Mouse (Mus musculus) liver, postnatal 0 days (tissue): Measurements from ENCODE around the gene Rbbp6. TPM values are rescaled to one million over a fixed set of nuclear protein-coding genes. Genes with fewer than 3 reads are reported as not detected.

ENCODE experiments used
- ATAC-seq: fragments of 200-750 bp; cut with Nextera tagmentation; 2 replicates; pipeline ENCODE4 v1.8.0; 2017; ENCODE audit warnings: mild to moderate bottlenecking, moderate library complexity
- DNase-seq: peaks from one replicate; pipeline ENCODE4 v3.0.0-alpha.2; 2016
- H3K27ac ChIP-seq: fragments of 300-500 bp; sonication (generic); 2 replicates; pipeline ENCODE4 v1.5.1; 2014; ENCODE audit warnings: antibody characterized with exemption, moderate library complexity, mild to moderate bottlenecking, low read depth
- H3K27me3 ChIP-seq: fragments of 300-500 bp; sonication (generic); 2 replicates; pipeline ENCODE4 v1.6.1; 2014; ENCODE audit warnings: low read length, control low read depth, mixed read lengths; ENCODE audit not compliant: insufficient read depth
- H3K36me3 ChIP-seq: fragments of 300-500 bp; sonication (generic); replicated peaks from 2 replicates; pipeline ENCODE4 v1.6.1; 2014; ENCODE audit warnings: mild to moderate bottlenecking, control low read depth, low read length, moderate library complexity, mixed read lengths; ENCODE audit not compliant: insufficient read depth
- H3K4me1 ChIP-seq: fragments of 300-500 bp; sonication (generic); 2 replicates; pipeline ENCODE4 v1.6.1; 2014; ENCODE audit warnings: antibody characterized with exemption, mild to moderate bottlenecking, control low read depth; ENCODE audit not compliant: insufficient read depth
- H3K4me2 ChIP-seq: fragments of 300-500 bp; sonication (generic); 2 replicates; pipeline ENCODE4 v1.6.1; 2014; ENCODE audit warnings: low read depth, mild to moderate bottlenecking, low read length, moderate library complexity, mixed read lengths
- H3K4me3 ChIP-seq: fragments of 300-500 bp; sonication (generic); 2 replicates; pipeline ENCODE4 v1.5.1; 2014; ENCODE audit warnings: low read depth, low read length
- H3K9ac ChIP-seq: fragments of 300-500 bp; sonication (generic); replicated peaks from 2 replicates; pipeline ENCODE4 v1.6.1; 2014; ENCODE audit warnings: mild to moderate bottlenecking, moderate library complexity
- H3K9me3 ChIP-seq: fragments of 300-500 bp; sonication (generic); 2 replicates; pipeline ENCODE4 v1.6.1; 2016; ENCODE audit warnings: mild to moderate bottlenecking, control low read depth, low read length, mixed read lengths
- CTCF ChIP-seq: sonication (generic); IDR thresholded peaks from 2 replicates; pipeline ENCODE4 v1.5.1; 2016; ENCODE audit warnings: antibody characterized with exemption, low read depth
- EP300 ChIP-seq: IDR thresholded peaks from 2 replicates; pipeline ENCODE4 v1.6.1; 2016; ENCODE audit warnings: antibody characterized with exemption, low read depth, mild to moderate bottlenecking
- WGBS: fragments of 180-500 bp; shearing (Covaris S2); extraction: QIAGEN DNeasy Blood & Tissue Kit; methylation state at CpG from one replicate; pipeline ENCODE4 v1.1.7; 2014; ENCODE audit not compliant: insufficient replicate concordance; 5-methylcytosine and 5-hydroxymethylcytosine counted together
- polyA plus RNA-seq: library from polyadenylated mRNA; unstranded; fragments of >200 nt; fragmentation: Nextera tagmentation; extraction: Ambion mirVana; gene quantifications from 2 replicates; pipeline ENCODE4 v1.2.1, GENCODE M21; 2015

Gene Rbbp6
- polyA plus RNA-seq, 1 experiment from 2014 or later: 7.8 TPM

DNA sequence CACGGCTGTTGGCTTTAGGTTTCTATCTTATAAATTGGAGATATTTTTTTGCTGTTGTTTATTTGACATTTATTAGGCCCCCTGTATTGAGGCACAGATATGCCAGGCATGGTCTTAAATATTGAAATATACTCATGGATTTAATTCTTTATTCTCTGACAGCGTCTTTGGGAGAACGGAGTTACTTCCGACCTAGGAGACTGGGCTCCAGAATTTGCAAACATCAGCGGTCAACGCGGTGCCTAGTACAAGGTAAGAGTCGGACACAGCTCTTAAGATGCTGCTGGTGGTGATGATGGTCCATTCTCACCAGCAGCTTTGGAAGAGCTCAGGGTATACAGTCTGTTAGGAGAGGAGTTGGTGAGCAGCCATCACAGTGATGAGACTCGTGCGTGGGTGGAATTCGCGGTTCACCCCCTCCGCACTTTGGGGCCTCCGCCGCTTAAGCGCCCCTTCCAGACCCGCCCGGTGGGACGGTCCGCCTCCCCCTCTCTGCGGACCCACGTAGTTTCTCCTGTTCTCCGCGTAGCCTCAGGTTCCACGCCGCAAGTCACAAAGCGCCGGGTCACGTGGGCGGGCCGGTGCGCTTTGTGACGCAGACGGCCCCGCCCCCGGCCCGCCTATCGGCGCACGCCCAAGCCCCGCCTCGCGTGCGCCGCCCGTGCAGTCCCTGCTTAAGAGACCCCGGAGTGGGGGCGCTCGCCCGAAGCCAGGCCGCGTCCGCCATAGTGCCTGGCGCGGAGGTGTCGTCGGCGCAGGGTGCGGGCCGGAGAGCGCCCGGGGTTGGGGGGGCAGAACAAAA is 3.9 kb downstream of the Rbbp6 start:
- DNase-seq (peak; percentile 95), ATAC-seq (peak; percentile 96)
- Histone ChIP-seq H3K4me1 (peaks cover 26% of the 10 kb centered on the region), H3K9ac (peak overlapping the region; percentile 100), H3K4me2 (peak overlapping the region; percentile 81), H3K27me3 (no peaks in the 10 kb centered on the region), H3K36me3 (no peaks in the 10 kb centered on the region), H3K9me3 (no peaks in the 10 kb centered on the region), H3K4me3 (peak overlapping the region; percentile 98), H3K27ac (peak overlapping the region; percentile 97)
- WGBS: 2% methylated on average over 58 of the region's 62 CpGs
- TF ChIP-seq EP300: no peak
- TF ChIP-seq CTCF: peak; percentile 39

GRCm38 (mm10) chr7:122970119-122970781 is 4.8 kb downstream of the Rbbp6 start:
- Histone ChIP-seq H3K36me3 (0 out of 2 replicates have a peak, but pooled peaks cover 4% of the 10 kb centered on the region), H3K9me3 (no peaks in the 10 kb centered on the region), H3K4me1 (peaks cover 26% of the 10 kb centered on the region), H3K9ac (peak overlapping the region; percentile 100), H3K4me3 (peak overlapping the region; percentile 98), H3K27me3 (no peaks in the 10 kb centered on the region), H3K4me2 (peak overlapping the region; percentile 81), H3K27ac (peak overlapping the region; percentile 97)
- WGBS: 0% methylated on average over 37 of the region's 69 CpGs
- DNase-seq: peak; percentile 72
- peak; percentile 75 for ATAC-seq
- TF ChIP-seq EP300 (no peak), CTCF (no peak)

GRCm38 (mm10) chr7:122970864-122971420 is 5.5 kb downstream of the Rbbp6 start:
- DNase-seq (peak; percentile 25), ATAC-seq (no peak)
- Histone ChIP-seq H3K9me3 (no peaks in the 10 kb centered on the region), H3K9ac (peak overlapping the region; percentile 100), H3K27me3 (no peaks in the 10 kb centered on the region), H3K4me1 (peaks cover 26% of the 10 kb centered on the region), H3K27ac (peak overlapping the region; percentile 97), H3K4me2 (peak overlapping the region; percentile 81), H3K4me3 (peak overlapping the region; percentile 98), H3K36me3 (0 out of 2 replicates have a peak, but pooled peaks cover 5% of the 10 kb centered on the region)
- TF ChIP-seq EP300 (no peak), CTCF (no peak)
- under 1% methylated on average over 14 of the region's 14 CpGs for WGBS

DNA sequence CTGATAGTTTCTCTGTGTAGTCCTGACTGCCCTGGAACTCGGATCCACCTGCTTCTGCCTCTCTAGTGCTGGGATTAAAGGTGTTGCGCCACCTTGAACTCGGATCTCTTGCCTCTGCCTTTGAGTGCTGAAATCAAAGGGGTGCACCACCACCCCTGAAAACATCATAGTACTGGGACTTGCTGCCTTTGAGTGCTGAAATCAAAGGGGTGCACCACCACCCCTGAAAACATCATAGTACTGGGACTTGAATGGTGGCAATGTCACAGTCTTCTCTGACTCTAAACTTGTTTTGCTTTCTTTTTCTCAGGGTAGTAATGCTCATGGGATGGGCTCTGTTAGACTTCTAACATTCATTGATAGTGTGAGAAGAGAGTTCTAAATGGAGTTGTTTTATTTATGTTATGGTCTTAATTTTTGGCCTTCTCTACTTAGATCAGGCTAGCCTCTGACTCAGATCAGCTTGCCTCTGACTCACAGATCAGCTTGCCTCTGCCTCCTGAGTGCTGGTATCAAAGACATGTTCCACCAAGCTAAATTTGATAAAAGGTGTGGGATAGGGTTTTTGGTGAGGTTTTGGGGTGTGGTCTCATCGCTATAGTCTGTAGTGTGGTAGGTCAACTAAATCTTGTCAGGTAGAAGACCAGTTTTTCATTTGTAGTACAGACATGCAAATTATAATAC is 6.7 kb downstream of the Rbbp6 start:
- Histone ChIP-seq H3K9ac (peak overlapping the region; percentile 100), H3K9me3 (no peaks in the 10 kb centered on the region), H3K4me1 (peaks cover 26% of the 10 kb centered on the region), H3K27ac (no peak overlapping the region), H3K4me3 (peak overlapping the region; percentile 98), H3K4me2 (peak overlapping the region; percentile 81), H3K27me3 (no peaks in the 10 kb centered on the region), H3K36me3 (0 out of 2 replicates have a peak, but pooled peaks cover 7% of the 10 kb centered on the region)
- no peak for ATAC-seq
- 70% methylated on average over 4 of the region's 4 CpGs for WGBS
- DNase-seq: no peak
- TF ChIP-seq CTCF (no peak), EP300 (no peak)

GRCm38 (mm10) chr7:122979514-122979913 is 14.0 kb downstream of the Rbbp6 start:
- no peak overlapping the region for H3K4me2 ChIP-seq
- WGBS: 76% methylated on average over 1 of the region's 1 CpGs
- no peak for DNase-seq
- H3K27ac ChIP-seq: no peak overlapping the region
- 0 out of 2 replicates have a peak, but pooled peaks cover 2% of the 10 kb centered on the region for H3K4me1 ChIP-seq
- H3K9me3 ChIP-seq: no peaks in the 10 kb centered on the region
- no peak for TF ChIP-seq EP300
- TF ChIP-seq CTCF: no peak
- H3K36me3 ChIP-seq: peaks cover 31% of the 10 kb centered on the region
- no peak for ATAC-seq
- H3K4me3 ChIP-seq: no peak overlapping the region
- no peaks in the 10 kb centered on the region for H3K27me3 ChIP-seq
- H3K9ac ChIP-seq: no peak overlapping the region
